Mouse (Mus musculus) neural tube, embryonic 11.5 days (tissue): ENCODE results near the gene Pcgf2. TPM values are rescaled to one million over a fixed set of nuclear protein-coding genes. Genes with fewer than 3 reads are reported as not detected.

Source experiments
- ATAC-seq: fragments of 200-750 bp; cut with Nextera tagmentation; 2 replicates; pipeline ENCODE4 v1.8.0; 2017; ENCODE audit warnings: moderate number of reproducible peaks, mild to moderate bottlenecking, moderate TSS enrichment, moderate library complexity; ENCODE audit not compliant: insufficient read depth, low FRiP score, low TSS enrichment
- DNase-seq: peaks from one replicate; pipeline ENCODE4 v3.0.0-alpha.2; 2015; ENCODE audit warnings: low spot score
- H3K27ac ChIP-seq: fragments of 300-500 bp; sonication (generic); 2 replicates; pipeline ENCODE4 v1.5.1; 2014; ENCODE audit warnings: low read depth, mild to moderate bottlenecking, low read length
- H3K27me3 ChIP-seq: fragments of 300-500 bp; sonication (generic); 2 replicates; pipeline ENCODE4 v1.6.1; 2014; ENCODE audit warnings: mild to moderate bottlenecking, low read length, mixed read lengths; ENCODE audit not compliant: control insufficient read depth, insufficient read depth
- H3K36me3 ChIP-seq: fragments of 300-500 bp; sonication (generic); 2 replicates; pipeline ENCODE4 v1.6.1; 2014; ENCODE audit warnings: mild to moderate bottlenecking, low read length, moderate library complexity, mixed read lengths; ENCODE audit not compliant: control insufficient read depth, insufficient read depth
- H3K4me1 ChIP-seq: fragments of 300-500 bp; sonication (generic); 2 replicates; pipeline ENCODE4 v1.6.1; 2014; ENCODE audit warnings: low read length, mixed read lengths; ENCODE audit not compliant: control insufficient read depth, insufficient read depth
- H3K4me2 ChIP-seq: fragments of 300-500 bp; sonication (generic); 2 replicates; pipeline ENCODE4 v1.6.1; 2014; ENCODE audit warnings: low read depth, mild to moderate bottlenecking, moderate library complexity
- H3K4me3 ChIP-seq: fragments of 300-500 bp; sonication (generic); 2 replicates; pipeline ENCODE4 v1.5.1; 2014; ENCODE audit warnings: low read depth, low read length
- H3K9ac ChIP-seq: fragments of 300-500 bp; sonication (generic); 2 replicates; pipeline ENCODE4 v1.6.1; 2014; ENCODE audit warnings: mild to moderate bottlenecking, low read length
- H3K9me3 ChIP-seq: fragments of 300-500 bp; sonication (generic); 2 replicates; pipeline ENCODE4 v1.6.1; 2016; ENCODE audit warnings: low read length; ENCODE audit not compliant: control insufficient read depth
- WGBS: fragments of 180-500 bp; shearing (Covaris S2); extraction: QIAGEN DNeasy Blood & Tissue Kit; methylation state at CpG from one replicate; pipeline ENCODE4 v1.1.7; 2014; 5-methylcytosine and 5-hydroxymethylcytosine counted together
- polyA plus RNA-seq: library from polyadenylated mRNA; unstranded; fragments of >200 nt; fragmentation: Nextera tagmentation; extraction: Ambion mirVana; gene quantifications from 2 replicates; pipeline ENCODE4 v1.2.1, GENCODE M21; 2014

Pcgf2 gene
- polyA plus RNA-seq, 1 experiment from 2014 or later, result 17.8 TPM

- DNase-seq, result no peak
- Histone ChIP-seq H3K27ac (no peak overlapping the region), H3K4me2 (no peak overlapping the region), H3K36me3 (peaks cover 12% of the 10 kb centered on the region), H3K9me3 (no peaks in the 10 kb centered on the region), H3K4me1 (no peaks in the 10 kb centered on the region; the same call in 1 of the 2 replicates), H3K9ac (no peak overlapping the region), H3K4me3 (no peak overlapping the region), H3K27me3 (no peaks in the 10 kb centered on the region)
- 84% methylated on average over 7 of the region's 7 CpGs for WGBS
- ATAC-seq, result no peak
Observed at GRCm38 (mm10) chr11:97728311-97728710, 28.0 kb upstream of the Pcgf2 start.

GRCm38 (mm10) chr11:97723709-97724108 is 23.4 kb upstream of the Pcgf2 start:
- Histone ChIP-seq H3K4me3 (no peak overlapping the region), H3K36me3 (peaks cover 29% of the 10 kb centered on the region)

GRCm38 (mm10) chr11:97721338-97721737 is 21.0 kb upstream of the Pcgf2 start:
- DNase-seq (no peak), ATAC-seq (no peak)
- 94% methylated on average over 4 of the region's 4 CpGs for WGBS
- H3K4me3 ChIP-seq, result no peak overlapping the region
- no peak overlapping the region for H3K4me2 ChIP-seq
- H3K27me3 ChIP-seq, result no peaks in the 10 kb centered on the region
- peaks cover 28% of the 10 kb centered on the region for H3K36me3 ChIP-seq
- H3K4me1 ChIP-seq, result no peaks in the 10 kb centered on the region; the same call in 1 of the 2 replicates
- no peaks in the 10 kb centered on the region; the same call in 1 of the 2 replicates for H3K9me3 ChIP-seq
- no peak overlapping the region for H3K9ac ChIP-seq
- H3K27ac ChIP-seq, result no peak overlapping the region

More at GRCm38 (mm10) chr11:97723709-97724108, 23.4 kb upstream of the Pcgf2 start:
- Histone ChIP-seq H3K27me3 (no peaks in the 10 kb centered on the region), H3K4me1 (no peaks in the 10 kb centered on the region; the same call in 1 of the 2 replicates), H3K9me3 (no peaks in the 10 kb centered on the region; the same call in 1 of the 2 replicates), H3K9ac (no peak overlapping the region), H3K4me2 (no peak overlapping the region), H3K27ac (no peak overlapping the region)
- DNase-seq (no peak), ATAC-seq (no peak)
- 81% methylated on average over 7 of the region's 7 CpGs for WGBS

GRCm38 (mm10) chr11:97719041-97719440 is 18.7 kb upstream of the Pcgf2 start:
- DNase-seq, result no peak
- Histone ChIP-seq H3K27ac (no peak overlapping the region), H3K9ac (no peak overlapping the region), H3K4me2 (no peak overlapping the region), H3K4me1 (no peaks in the 10 kb centered on the region; the same call in 1 of the 2 replicates), H3K36me3 (peaks cover 21% of the 10 kb centered on the region), H3K27me3 (no peaks in the 10 kb centered on the region), H3K9me3 (no peaks in the 10 kb centered on the region; the same call in 1 of the 2 replicates), H3K4me3 (no peak overlapping the region)
- ATAC-seq, result no peak
- 93% methylated on average over 4 of the region's 4 CpGs for WGBS

GRCm38 (mm10) chr11:97718281-97718860 is 18.1 kb upstream of the Pcgf2 start:
- 90% methylated on average over 15 of the region's 15 CpGs for WGBS
- DNase-seq (no peak), ATAC-seq (no peak)
- no peaks in the 10 kb centered on the region for H3K27me3 ChIP-seq
- H3K27ac ChIP-seq, result no peak overlapping the region
- H3K9ac ChIP-seq, result no peak overlapping the region
- H3K9me3 ChIP-seq, result no peaks in the 10 kb centered on the region; the same call in 1 of the 2 replicates
- no peak overlapping the region for H3K4me2 ChIP-seq
- no peak overlapping the region for H3K4me3 ChIP-seq
- H3K4me1 ChIP-seq, result no peaks in the 10 kb centered on the region
- H3K36me3 ChIP-seq, result peaks cover 21% of the 10 kb centered on the region

GRCm38 (mm10) chr11:97717369-97718280 is 17.3 kb upstream of the Pcgf2 start:
- 89% methylated on average over 26 of the region's 26 CpGs for WGBS
- H3K36me3 ChIP-seq, result peaks cover 21% of the 10 kb centered on the region
- no peak for ATAC-seq

GRCm38 (mm10) chr11:97716021-97716420 is 15.7 kb upstream of the Pcgf2 start:
- H3K36me3 ChIP-seq, result peaks cover 12% of the 10 kb centered on the region
- WGBS, result 88% methylated on average over 8 of the region's 8 CpGs
- ATAC-seq (no peak), DNase-seq (no peak)
- H3K27ac ChIP-seq, result no peak overlapping the region
- H3K4me1 ChIP-seq, result no peaks in the 10 kb centered on the region
- no peaks in the 10 kb centered on the region for H3K27me3 ChIP-seq
- H3K9me3 ChIP-seq, result no peaks in the 10 kb centered on the region
- no peak overlapping the region for H3K4me2 ChIP-seq
- no peak overlapping the region for H3K4me3 ChIP-seq
- no peak overlapping the region for H3K9ac ChIP-seq

More at GRCm38 (mm10) chr11:97717369-97718280, 17.3 kb upstream of the Pcgf2 start:
- Histone ChIP-seq H3K27me3 (no peaks in the 10 kb centered on the region), H3K27ac (no peak overlapping the region), H3K4me1 (no peaks in the 10 kb centered on the region), H3K9me3 (no peaks in the 10 kb centered on the region; the same call in 1 of the 2 replicates), H3K9ac (no peak overlapping the region), H3K4me2 (no peak overlapping the region), H3K4me3 (no peak overlapping the region)
- DNase-seq, result no peak

- Histone ChIP-seq H3K36me3 (peaks cover 10% of the 10 kb centered on the region), H3K4me2 (no peak overlapping the region), H3K27ac (no peak overlapping the region), H3K4me1 (no peaks in the 10 kb centered on the region), H3K9me3 (no peaks in the 10 kb centered on the region), H3K9ac (no peak overlapping the region), H3K27me3 (no peaks in the 10 kb centered on the region), H3K4me3 (no peak overlapping the region)
- DNase-seq (no peak), ATAC-seq (no peak)
- WGBS, result 93% methylated on average over 14 of the region's 14 CpGs
Observed at GRCm38 (mm10) chr11:97714784-97715760, 14.8 kb upstream of the Pcgf2 start.
